Mouse (Mus musculus) CD4-positive helper T cell, adult 2 months (primary cell): Measurements from ENCODE around the gene Bsn.
A peak's percentile ranks its signal among the peaks of the same experiment; 100 is the strongest.

Source experiments
- DNase-seq: peaks from one replicate; pipeline ENCODE4 v3.0.0-alpha.2; 2012; ENCODE audit warnings: low read depth, missing footprints, low spot score

Bsn gene

DNA sequence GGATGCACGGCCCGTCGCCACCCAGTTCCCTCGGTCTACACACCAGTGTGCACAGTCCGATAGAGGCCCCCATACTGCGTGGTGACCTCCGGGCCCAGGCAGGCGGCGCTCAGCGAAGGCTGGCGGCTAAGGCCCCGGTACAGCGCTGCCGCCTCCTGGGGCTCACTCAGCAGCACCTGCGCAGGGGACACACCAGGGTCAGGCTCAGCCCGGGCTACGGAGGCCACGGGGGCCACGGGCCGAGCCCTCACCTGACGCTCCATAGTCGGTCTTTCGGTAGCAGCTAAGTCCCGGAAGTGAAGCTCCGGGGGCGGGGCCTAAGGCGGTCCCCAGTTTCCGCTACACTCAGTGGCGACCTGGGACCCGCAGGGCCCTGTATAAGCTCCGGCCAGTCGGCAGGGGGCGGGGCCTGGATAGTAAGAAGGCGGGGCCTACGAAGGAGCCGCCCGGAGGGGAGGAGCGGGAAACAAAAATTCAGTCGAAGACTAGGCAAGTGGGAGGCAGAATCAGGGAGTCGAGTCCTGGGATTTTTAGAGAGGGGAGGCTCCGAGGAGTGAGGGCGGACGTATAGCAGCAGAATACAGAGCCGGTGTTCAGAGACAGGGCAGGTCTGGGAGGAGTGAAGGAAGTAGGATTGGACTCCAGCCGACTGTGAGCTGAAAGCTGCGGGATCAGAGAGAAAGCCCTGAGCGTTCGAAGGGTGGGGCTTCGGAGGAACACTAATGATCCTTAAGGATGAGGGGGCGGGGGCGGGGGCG is 95.8 kb downstream of the Bsn start, which contains the start of gene Apeh:
Apeh (minus strand) TSS at position 423 of the 758 bp plus-strand sequence.
- peak; percentile 96 for DNase-seq

DNA sequence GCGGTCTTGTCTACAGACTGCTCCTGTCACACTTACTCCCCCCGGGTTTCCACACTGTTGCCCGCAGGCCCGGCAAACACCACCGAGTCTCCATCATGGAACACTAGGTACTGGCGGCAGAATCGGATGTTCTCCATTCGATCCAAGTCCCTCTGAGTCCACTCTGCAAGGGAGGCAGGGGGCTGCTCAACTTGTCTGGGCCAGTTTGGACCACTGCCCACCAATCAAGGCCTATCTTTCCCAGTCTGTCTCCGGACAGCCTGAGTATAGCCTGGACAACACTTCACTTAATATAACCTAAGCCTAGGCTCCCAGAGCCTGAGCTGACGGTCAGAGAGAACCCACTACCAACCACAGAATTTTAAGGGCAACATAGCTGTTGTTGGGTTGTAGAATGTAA is 96.6 kb downstream of the Bsn start:
- no peak for DNase-seq

DNA sequence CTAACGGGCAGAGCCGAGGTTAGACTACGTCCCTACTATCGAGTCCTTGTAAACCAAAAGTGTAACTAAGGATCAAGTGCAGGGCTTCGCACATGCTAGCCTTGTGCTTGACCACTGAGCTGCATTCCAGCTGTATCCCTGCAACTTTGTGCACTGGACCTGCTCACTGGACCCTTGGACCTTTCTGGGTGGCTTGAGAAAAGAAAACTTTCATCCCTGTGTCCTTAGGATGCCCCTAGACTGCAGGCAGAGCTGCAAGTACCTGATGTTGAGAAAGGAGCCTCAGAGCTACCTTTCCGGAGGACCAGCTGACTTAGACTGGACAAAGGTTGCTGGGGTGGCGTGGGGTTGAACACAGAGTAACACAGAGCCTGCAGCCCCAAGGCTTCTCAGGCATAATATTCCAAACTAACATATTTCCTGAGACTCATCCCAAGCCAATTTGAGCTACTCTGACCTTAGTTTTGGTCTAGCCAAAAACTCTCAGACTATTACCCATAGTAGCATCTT is 99.5 kb downstream of the Bsn start:
- DNase-seq, result no peak

DNA sequence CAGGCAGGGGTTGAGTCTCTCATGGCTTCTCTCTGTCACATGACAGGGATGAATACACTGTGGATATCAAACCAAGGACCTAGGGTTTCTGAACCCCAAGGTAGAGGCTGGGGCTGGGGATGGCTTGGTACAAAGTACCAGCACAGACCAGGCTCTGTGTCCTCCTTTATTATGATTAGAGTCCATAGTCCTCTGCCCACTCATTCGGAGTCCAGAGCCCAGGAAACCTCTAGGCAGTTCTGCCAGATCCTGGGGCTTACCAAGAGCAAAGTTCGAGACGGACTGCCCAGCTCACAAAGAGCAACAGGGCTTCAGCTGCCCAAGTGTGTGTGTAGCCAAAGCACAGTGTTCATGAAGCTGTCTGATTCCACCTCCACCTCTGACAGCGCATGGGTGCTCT is 104.9 kb downstream of the Bsn start:
- DNase-seq, result no peak

DNA sequence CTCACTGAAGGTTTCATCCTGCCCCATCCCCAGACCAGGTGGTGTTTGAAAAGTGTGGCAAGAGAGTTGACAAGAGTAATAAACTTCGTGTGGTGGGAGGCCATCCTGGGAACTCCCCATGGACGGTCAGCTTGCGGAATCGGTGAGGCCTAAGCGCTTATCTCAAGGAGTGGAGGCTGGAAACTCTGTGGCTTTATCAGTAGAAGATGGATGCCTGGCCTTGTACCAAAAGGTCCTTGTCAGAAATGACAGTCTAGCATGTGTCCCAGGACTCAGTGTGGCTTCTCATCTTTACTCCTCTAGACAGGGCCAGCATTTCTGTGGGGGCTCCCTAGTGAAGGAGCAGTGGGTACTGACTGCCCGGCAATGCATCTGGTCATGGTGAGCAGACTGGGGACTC is 106.6 kb downstream of the Bsn start:
- DNase-seq, result no peak

DNA sequence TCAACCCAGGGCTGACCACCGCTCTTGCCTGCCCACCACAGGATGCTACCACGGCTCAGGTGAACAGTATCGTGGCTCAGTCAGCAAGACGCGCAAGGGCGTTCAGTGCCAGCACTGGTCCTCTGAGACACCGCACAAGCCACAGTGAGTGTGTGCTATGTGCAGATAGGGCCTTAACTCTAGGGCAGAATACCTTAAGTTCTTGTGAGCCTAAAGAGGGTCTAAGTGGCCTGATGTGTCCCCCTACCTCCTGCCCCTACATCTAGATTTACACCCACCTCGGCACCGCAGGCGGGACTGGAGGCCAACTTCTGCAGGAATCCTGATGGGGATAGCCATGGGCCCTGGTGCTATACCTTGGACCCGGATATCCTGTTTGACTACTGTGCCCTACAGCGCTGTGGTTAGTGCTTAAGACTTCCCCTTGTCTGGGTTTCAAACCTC is 107.2 kb downstream of the Bsn start, which contains the start of gene Rnf123:
Rnf123 (minus strand) TSS at position 359 of the 444 bp plus-strand sequence.
- DNase-seq, result peak; percentile 71

DNA sequence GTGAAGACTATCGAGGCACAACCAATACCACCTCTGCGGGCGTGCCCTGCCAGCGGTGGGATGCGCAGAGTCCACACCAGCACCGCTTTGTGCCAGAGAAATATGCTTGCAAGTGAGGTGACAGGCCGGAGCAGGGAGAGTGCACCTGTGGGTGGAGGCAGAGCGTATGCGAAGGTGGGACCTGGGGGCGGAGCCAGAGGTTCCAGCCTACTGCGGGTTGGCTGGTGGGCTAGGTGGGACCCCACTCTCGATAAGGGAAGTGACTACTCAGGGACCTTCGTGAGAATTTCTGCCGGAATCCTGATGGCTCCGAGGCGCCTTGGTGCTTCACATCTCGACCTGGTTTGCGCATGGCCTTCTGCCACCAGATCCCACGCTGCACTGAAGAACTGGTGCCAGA is 107.6 kb downstream of the Bsn start:
- no peak for DNase-seq

DNA sequence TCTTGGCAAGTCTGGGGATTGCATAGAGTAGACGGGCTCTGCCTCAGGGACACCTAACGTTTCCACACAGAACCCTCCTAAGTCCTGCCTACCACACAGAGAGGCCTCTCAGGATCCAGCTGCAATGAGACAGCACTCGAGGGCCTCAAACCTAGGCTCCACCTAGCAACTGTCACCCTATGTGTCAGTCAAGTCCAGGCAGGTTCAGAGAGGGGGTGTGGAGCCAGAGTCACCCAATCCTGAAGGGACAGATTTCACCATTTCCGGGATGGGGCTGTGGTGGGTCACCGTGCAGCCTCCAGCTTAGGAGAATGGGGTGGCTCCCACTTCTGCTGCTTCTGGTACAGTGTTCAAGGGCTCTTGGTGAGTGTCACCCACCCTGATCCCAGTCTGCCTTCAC is 110.0 kb downstream of the Bsn start, which contains the start of gene Mst1:
Mst1 (plus strand) TSS at position 269 of the 400 bp plus-strand sequence.
- DNase-seq, result no peak

DNA sequence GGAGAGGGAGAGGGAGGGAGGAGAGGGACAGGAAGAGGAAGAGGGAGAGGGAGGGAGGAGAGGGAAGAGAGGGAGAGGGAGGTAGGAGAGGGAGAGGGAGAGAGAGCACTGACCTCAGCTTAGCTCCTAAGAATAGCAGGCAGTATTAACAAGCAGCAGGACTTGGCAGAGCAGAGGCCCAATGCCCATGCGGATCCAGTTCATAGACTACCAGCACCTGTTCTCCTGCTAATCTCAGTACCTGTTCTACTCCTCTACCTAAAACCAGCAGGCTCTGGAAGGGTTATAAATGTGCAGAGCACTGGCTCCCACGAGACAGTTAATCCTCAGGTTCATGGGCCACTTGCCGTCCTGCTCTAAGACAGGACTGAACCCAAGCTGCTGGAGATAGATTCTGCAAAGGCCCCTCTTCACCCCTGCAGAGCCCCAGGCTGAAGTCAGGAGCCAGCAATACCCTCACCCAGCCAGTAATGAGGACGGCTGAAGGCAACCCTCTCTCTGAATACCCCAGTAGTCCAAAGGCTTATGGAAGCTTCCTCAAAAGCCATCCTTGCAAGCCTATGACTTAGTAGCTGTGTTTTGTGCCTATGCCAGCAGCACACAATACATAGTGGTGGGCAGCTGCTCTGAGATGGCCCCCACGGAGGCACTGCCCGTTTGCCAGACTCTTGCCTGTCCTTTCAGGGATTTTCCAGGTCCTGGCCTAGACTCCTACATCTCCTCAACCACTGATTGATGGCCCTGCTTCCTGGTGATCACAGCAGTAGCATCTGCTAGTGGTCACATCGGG is 116.8 kb downstream of the Bsn start:
- DNase-seq, result no peak

DNA sequence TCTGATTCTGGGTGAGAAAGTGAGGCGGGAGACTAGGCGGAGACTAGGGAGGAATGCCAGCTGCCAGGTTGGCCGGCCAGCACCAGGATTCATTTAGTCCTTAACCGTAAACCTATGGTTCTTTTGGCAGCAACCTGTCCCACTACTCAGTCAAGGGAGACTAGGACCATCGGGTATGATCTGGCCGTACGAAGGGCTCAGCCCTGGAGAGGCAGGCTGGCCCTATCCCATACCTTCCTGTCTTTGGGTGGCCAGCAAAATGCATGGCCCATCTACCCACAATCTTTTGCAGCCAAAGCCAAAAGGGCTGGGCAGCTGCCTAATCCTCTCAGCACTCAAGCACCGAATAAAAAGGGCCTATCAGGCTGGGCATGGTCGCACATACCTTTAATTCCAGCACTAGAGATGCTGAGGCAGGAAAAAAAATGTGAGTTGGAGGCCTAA is 117.7 kb downstream of the Bsn start:
- DNase-seq, result no peak

DNA sequence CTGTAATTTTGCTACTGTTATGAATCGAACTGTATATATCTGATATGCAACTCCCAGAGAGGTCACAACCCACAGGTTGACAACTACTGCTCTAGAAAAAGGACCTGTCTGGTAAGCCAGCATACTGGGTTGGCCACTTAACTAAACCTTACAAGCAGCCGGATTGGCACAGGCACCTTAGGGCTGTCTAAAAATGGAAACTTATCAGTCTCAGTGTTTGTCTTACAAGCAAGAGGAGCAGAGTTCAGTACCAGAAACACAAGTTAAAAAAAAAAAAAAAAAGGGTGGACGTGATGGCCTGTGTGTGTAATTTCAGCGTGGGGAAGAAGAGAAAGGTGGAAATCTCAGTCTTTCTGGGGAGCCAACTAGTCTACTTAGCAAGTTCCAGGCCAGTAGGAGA is 118.4 kb downstream of the Bsn start:
- DNase-seq, result no peak

DNA sequence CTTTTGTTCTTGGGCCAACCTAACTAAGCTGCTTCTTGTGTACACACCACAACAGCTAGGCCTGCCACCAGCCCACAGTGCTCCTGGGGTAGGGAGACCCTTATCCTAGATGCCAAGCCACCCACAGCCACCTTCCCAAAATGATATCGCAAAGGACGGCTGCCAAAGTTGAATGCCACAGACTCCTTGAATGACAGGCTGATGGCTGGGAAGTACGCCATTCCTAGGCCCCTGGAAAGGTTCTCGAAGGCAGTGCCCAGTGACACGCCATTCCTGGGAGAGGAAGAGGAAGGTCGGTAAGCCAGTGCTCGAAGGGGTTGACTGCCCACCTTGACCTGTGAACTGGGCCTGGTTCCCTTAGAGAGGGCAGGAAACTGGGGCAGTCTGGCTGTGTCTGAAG is 120.7 kb downstream of the Bsn start:
- DNase-seq, result no peak

DNA sequence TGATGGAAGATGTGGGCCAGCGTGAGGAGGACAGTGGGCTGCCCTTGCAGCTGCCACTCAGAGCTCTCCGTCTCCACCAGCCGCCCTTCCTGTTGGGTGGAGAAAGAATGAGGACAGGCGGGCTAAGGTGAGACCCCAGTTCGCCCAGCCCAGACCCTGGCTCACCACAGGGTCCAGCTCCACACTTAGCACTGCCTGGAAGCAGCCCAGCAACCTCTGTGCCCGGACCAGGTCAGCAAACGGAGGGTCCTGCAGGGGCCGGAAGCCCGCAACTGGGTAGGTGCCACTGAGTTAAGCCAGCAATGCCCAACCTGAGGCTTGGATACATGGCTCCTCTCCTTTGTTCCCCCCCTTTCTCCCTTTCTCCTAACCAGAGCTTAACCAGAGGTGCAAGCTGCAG is 121.2 kb downstream of the Bsn start:
- DNase-seq, result no peak

DNA sequence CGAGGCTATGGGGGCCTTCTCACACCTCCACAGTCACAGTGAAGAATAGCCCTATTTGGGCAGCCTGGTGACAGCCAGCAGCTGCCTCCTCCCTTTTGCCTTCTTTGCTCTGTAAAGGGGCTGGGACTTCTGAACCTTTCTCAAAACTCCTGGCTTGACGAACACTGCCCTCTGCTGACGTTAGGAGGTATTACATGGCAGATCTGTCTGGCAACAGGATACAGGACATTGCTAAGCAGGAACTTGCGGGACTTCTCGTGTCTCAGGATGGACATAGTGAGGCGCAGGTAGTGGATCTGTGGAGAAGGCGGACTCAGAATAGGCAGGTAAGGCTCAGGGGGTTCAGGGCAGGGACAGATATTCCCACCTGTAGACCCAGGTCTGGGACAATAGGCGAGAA is 122.3 kb downstream of the Bsn start:
- peak; percentile 80 for DNase-seq

DNA sequence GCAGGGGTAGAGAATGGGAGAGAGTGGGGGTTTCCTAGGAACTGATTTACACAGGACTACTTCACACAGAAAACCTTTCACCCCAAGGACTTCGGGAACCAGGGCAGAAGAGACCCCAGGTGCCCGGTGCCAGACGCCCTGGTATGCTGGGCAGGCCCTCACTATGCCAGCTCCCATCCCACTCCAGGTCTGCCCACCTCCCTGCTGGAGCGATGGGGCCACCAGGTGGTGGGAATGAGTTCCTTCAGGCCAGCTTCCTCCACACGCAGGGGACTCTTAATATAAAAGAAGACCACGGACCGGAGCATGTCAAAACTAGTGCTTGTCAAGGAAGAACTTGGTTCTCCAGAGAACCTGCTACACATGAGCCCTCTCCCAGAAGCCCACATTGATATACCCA is 123.0 kb downstream of the Bsn start:
- no peak for DNase-seq

DNA sequence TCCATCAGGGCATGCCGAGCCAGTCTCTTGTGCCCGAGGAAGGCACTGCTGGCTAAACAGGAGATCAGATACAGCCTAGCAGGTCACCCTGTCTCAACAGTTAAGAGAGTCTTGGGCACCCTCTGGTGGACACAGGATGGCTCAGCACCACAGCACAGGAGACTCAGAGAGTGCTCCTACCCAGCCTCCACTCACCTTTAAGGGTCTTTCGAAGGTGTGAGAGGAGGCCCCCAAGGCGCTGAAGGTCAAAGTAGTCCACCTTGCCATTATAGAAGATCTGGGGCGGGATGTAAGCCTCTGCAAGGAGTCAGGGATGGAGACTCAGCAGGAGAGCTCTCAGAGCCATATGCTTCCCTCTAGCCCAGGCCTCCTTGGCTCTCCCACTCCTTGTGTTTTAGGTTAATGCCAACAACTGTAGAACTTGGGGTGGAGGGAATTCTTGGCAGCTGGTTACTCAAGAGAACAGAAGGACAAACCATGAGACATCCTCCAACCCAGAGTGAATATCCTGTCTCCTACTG is 124.6 kb downstream of the Bsn start:
- DNase-seq, result peak; percentile 43

DNA sequence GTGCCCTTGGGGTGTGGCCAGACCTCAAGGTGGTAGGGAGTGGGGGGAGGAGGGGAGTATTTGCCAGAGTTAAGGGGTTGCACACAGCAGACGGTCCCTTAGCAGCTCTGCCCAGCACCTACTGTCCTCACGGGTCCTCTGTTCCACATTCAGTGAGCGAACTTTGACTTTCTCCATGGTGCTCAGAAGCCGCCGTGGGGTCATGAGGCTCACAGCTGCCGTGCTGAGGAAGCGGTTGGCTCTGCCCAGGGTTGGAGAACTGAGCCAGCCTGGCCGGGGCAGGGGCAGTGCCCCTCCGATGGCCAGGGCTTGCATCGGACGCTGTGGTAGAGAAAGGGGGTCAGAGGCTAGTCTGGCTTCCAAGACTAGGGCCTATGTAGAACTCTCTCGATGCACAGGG is 126.8 kb downstream of the Bsn start:
- DNase-seq, result no peak

DNA sequence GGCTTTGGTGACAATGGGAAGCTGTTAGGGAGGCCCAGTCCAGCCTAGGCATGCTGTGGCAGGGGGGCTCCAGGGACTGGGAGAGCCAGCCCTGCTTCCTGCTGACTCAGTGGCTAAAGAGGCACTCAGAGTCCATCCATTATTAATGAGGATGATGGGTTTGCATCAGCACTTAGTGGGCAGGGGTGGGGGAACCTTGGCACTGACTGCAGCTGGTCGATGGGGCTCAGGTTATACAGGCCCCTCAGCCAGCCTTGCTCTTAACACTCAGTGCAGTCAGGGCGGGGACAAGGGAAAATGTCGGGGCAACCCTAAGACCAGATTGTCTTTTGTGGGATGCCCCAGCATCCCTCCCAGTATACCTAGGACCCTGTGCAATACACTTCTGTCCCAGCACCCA is 128.0 kb downstream of the Bsn start:
- no peak for DNase-seq

DNA sequence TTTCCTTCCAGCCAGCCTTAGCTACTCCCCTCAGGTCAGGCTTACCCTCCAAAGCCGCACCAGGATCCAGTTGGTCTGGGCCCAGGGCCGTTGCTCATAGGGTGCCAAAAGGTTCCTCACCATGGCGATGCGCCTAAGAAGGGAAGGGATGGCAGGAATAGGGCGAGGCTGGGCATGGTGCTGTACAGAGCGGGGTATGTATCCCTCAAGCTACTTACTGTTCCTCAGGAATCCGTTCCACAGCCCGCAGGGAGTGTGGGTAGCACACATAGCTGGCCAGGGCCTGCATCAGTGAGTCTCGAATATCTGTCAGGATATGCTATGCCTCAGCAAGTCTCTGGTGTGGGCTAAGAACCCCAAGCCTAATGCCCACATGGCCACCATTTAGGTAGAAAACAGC is 131.9 kb downstream of the Bsn start:
- no peak for DNase-seq

DNA sequence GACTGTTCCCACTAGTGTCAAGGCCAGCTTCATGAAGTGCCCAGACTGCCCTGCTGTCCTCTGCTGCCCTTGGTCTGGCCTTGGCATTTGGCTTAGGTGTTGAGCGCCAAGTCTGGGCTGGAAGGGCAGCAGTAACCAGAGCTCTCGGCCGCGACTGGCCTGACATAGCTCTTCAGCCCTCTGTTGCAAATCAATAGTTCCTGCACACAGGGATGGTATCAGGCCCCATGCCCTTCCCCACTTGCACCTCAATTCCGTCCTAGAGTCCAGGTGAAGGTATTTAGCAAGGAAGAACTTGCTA is 133.0 kb downstream of the Bsn start:
- no peak for DNase-seq

DNA sequence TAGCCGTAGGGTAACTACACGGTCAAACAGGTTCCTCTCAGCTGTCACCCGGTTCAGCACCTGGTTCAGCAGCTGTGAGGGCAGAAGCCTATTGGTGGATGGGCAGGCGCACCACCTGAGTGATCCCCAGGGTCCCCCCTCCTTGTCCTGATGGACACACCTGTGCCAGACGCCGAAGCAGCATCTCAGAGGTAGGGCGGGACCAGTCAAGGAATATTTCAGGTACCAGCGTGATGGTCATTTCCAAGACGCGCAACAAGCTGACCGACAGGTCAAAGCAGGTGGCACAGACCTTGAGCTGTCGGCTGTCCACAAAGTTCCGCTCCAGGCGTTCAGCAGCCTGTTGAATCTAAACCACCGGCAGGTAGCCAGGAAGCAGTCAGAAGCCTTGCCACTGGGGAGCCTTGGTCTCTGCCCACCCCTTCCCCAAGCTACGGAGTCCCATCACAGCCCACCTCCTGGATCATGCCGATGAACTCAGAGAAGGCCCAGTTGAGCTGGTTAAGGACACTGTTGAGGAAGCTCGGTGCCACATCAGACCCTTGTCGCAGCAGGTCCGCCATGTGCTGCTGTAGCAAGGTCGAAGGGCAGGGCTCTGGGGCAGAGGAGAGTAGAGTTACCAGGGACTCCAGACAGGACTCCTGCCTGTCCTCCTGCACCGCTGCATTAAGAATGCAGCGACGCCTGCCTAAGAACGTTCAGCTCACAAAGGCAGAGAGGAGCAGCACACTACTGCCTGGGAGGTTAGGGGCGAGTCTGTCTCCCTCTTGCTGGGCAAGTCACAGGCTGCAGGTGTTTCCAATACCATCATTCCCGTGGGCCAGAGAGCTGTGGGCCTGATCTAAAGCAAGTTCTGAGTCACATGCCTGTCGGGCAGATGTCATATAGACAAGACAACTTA is 133.6 kb downstream of the Bsn start:
- no peak for DNase-seq
